Mouse (Mus musculus): ENCODE data around the gene Yif1a. TPM values are rescaled to one million over a fixed set of nuclear protein-coding genes. Genes with fewer than 3 reads are reported as not detected.

The Yif1a gene
- total RNA-seq, 1 experiment = 84.4 TPM

DNA sequence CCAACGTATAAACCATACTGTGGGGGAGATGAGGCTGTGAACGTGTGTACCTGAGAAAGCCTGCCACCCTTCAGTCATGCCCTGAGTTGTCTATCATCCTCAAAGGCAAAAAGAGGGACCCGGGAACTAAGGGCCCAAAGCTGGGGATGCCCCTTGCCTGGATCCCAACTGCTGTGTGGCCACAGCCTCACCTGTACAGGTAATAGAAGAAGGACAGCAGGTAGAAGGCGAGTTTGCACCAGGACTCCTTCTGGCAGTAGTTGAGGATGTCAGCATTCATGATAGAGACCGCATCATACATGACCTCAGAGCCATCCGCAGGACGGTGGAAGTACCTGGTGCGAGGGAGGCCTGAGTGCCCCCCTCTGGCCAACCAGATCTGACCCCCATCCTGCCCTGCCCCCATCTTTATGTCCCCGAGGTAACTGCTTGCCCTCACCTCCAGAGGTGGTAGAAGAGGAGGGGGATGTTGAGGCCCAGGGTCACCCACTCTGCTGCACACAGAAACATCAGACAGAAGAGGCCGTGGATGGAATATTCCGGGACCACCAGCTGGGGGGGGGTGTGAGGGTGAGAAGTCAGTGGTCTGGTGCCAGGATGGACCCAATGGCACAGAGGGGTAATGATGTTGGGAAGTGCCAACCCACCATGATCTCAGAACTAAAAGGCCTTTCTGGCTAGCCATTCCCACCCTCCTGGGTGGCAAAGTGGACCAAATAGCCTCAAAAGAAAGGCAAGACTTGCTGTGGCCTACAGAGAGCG is 5.3 kb downstream of the Yif1a start:
- peaks cover 12% of the 10 kb centered on the region for H3K36me3 ChIP-seq (ENCODE audit: control insufficient read depth, insufficient read depth, low read length, poor library complexity, severe bottlenecking)
- in situ Hi-C loops (cut with MboI; ENCODE audit: low sequenced_read_pairs in 2 of 2, unreplicated experiment in 2 of 2) = no loop called here
- TF ChIP-seq ZNF384 (IDR thresholded peaks at IDR 0.05; ENCODE audit: low read depth, low read length) (no peak), MAFK (IDR thresholded peaks at IDR 0.05; ENCODE audit: insufficient read depth, low read depth, low read length) (no peak), CHD2 (IDR thresholded peaks at IDR 0.05; ENCODE audit: low read depth, low read length) (no peak), HCFC1 (IDR thresholded peaks at IDR 0.05; ENCODE audit: borderline replicate concordance, insufficient read depth, low read length) (no peak), ZC3H11A (IDR thresholded peaks at IDR 0.05; ENCODE audit: borderline replicate concordance, low read depth, low read length) (no peak)
- no peak for DNase-seq (ENCODE audit: low read depth, low spot score)
- H3K4me3 ChIP-seq (ENCODE audit: insufficient read depth in 1 of 2, low read depth in 1 of 2, low read length in 2 of 2, poor library complexity in 1 of 2, severe bottlenecking in 1 of 2) = no peak overlapping the region
- no peaks in the 10 kb centered on the region for H3K9me3 ChIP-seq (ENCODE audit: control insufficient read depth, insufficient read depth, low read depth, low read length)
- no peak overlapping the region for H3K27ac ChIP-seq (ENCODE audit: insufficient read depth, low read depth, low read length, poor library complexity, severe bottlenecking)
- no peak overlapping the region for H3K9ac ChIP-seq (ENCODE audit: insufficient read depth, low read depth, low read length, poor library complexity, severe bottlenecking)
- peaks cover 2 to 16% of the 10 kb centered on the region in 2 experiments; a peak in 2 of 4 replicates for H3K4me1 ChIP-seq (ENCODE audit: control insufficient read depth in 2 of 2, insufficient read depth in 2 of 2, low read length in 2 of 2, poor library complexity in 1 of 2)

DNA sequence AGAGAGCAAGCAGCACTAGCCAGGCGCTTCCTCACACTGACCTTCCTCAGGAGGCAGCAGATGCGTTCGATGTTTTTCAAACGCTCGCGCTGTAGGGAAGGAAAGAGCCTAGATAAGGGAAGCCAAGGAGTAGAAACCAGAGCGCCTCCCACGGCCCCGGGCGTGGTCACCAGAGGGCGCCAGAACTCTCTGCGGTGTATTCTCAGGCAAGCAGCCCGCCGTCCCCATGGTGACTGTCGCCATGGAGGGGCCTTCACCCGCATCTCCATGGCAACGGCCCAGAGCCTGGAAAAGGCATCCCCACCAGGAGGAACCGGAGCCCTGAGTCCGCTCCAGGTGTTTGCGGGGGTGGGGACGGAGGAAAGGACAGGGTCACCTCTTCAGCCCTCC is 5.9 kb downstream of the Yif1a start:
- Histone ChIP-seq H3K9ac (ENCODE audit: insufficient read depth, low read depth, low read length, poor library complexity, severe bottlenecking) (no peak overlapping the region), H3K4me3 (ENCODE audit: insufficient read depth in 1 of 2, low read depth in 1 of 2, low read length in 2 of 2, poor library complexity in 1 of 2, severe bottlenecking in 1 of 2) (no peak overlapping the region), H3K9me3 (ENCODE audit: control insufficient read depth, insufficient read depth, low read depth, low read length) (no peaks in the 10 kb centered on the region), H3K4me1 (ENCODE audit: control insufficient read depth in 2 of 2, insufficient read depth in 2 of 2, low read length in 2 of 2, poor library complexity in 1 of 2) (peaks cover 0 to 17% of the 10 kb centered on the region in 2 experiments; a peak in 1 of 4 replicates), H3K27ac (ENCODE audit: insufficient read depth, low read depth, low read length, poor library complexity, severe bottlenecking) (no peak overlapping the region), H3K36me3 (ENCODE audit: control insufficient read depth, insufficient read depth, low read length, poor library complexity, severe bottlenecking) (peaks cover 12% of the 10 kb centered on the region)
- in situ Hi-C loops (cut with MboI; ENCODE audit: low sequenced_read_pairs in 2 of 2, unreplicated experiment in 2 of 2) = no loop called here
- TF ChIP-seq CHD2 (IDR thresholded peaks at IDR 0.05; ENCODE audit: low read depth, low read length) (no peak), MAFK (IDR thresholded peaks at IDR 0.05; ENCODE audit: insufficient read depth, low read depth, low read length) (no peak), HCFC1 (IDR thresholded peaks at IDR 0.05; ENCODE audit: borderline replicate concordance, insufficient read depth, low read length) (no peak; the same call in 1 of the 2 replicates)
- DNase-seq (ENCODE audit: low read depth, low spot score) = peak; percentile 95

GRCm38 (mm10) chr19:5094746-5095417 is 6.5 kb downstream of the Yif1a start:
- Histone ChIP-seq H3K4me1 (ENCODE audit: control insufficient read depth in 2 of 2, insufficient read depth in 2 of 2, low read length in 2 of 2, poor library complexity in 1 of 2) (peaks cover 0 to 18% of the 10 kb centered on the region in 2 experiments; a peak in 1 of 4 replicates), H3K9me3 (ENCODE audit: control insufficient read depth, insufficient read depth, low read depth, low read length) (no peaks in the 10 kb centered on the region), H3K36me3 (ENCODE audit: control insufficient read depth, insufficient read depth, low read length, poor library complexity, severe bottlenecking) (peaks cover 15% of the 10 kb centered on the region), H3K4me3 (ENCODE audit: insufficient read depth in 1 of 2, low read depth in 1 of 2, low read length in 2 of 2, poor library complexity in 1 of 2, severe bottlenecking in 1 of 2) (no peak overlapping the region), H3K27ac (ENCODE audit: insufficient read depth, low read depth, low read length, poor library complexity, severe bottlenecking) (no peak overlapping the region), H3K9ac (ENCODE audit: insufficient read depth, low read depth, low read length, poor library complexity, severe bottlenecking) (no peak overlapping the region)
- TF ChIP-seq ZC3H11A (IDR thresholded peaks at IDR 0.05; ENCODE audit: borderline replicate concordance, low read depth, low read length) = no peak
- TF ChIP-seq MAFK (IDR thresholded peaks at IDR 0.05; ENCODE audit: insufficient read depth, low read depth, low read length) = no peak
- no peak for TF ChIP-seq HCFC1 (IDR thresholded peaks at IDR 0.05; ENCODE audit: borderline replicate concordance, insufficient read depth, low read length)
- no peak for TF ChIP-seq ZNF384 (IDR thresholded peaks at IDR 0.05; ENCODE audit: low read depth, low read length)
- no peak for TF ChIP-seq CHD2 (IDR thresholded peaks at IDR 0.05; ENCODE audit: low read depth, low read length)
- DNase-seq (ENCODE audit: low read depth, low spot score) = no peak
- in situ Hi-C loops (cut with MboI; ENCODE audit: low sequenced_read_pairs in 2 of 2, unreplicated experiment in 2 of 2) = no loop called here

DNA sequence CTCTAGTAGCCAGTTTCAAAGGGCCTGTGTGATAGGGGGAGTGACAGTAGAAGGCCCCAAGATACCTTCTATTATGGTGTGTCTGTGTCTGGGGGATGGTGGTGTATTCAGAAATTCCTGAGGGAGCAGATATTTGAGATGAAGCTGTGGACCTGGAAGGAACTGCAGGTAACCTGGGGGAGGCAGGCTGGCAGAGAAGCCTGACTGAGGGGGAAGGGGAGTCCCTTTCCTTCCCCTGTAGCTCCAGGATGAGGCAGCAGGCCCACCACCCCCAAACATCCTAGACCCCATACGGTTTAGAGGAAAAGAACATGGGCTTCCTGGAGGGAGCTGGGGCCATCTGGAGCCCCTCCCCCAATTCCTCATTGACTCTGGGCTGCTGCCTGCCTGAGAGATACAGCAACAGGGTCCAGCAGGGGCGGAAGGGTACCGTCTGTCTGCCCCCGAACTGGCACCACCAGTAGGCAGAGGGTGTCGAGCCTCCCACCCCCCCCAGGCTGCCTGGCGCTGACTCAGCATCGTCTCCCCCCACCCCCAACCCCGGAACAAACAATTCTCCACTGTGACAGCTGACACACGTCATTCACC is 7.6 kb downstream of the Yif1a start:
- H3K9me3 ChIP-seq (ENCODE audit: control insufficient read depth, insufficient read depth, low read depth, low read length) = no peaks in the 10 kb centered on the region
- in situ Hi-C loops (cut with MboI; ENCODE audit: low sequenced_read_pairs in 2 of 2, unreplicated experiment in 2 of 2) = no loop called here
- H3K4me1 ChIP-seq (ENCODE audit: control insufficient read depth in 2 of 2, insufficient read depth in 2 of 2, low read length in 2 of 2, poor library complexity in 1 of 2) = peaks cover 0 to 18% of the 10 kb centered on the region in 2 experiments; a peak in 1 of 4 replicates
- H3K4me3 ChIP-seq (ENCODE audit: insufficient read depth in 1 of 2, low read depth in 1 of 2, low read length in 2 of 2, poor library complexity in 1 of 2, severe bottlenecking in 1 of 2) = no peak overlapping the region
- no peak for DNase-seq (ENCODE audit: low read depth, low spot score)
- H3K27ac ChIP-seq (ENCODE audit: insufficient read depth, low read depth, low read length, poor library complexity, severe bottlenecking) = no peak overlapping the region
- H3K36me3 ChIP-seq (ENCODE audit: control insufficient read depth, insufficient read depth, low read length, poor library complexity, severe bottlenecking) = peaks cover 24% of the 10 kb centered on the region
- TF ChIP-seq ZNF384 (IDR thresholded peaks at IDR 0.05; ENCODE audit: low read depth, low read length) (no peak), HCFC1 (IDR thresholded peaks at IDR 0.05; ENCODE audit: borderline replicate concordance, insufficient read depth, low read length) (no peak), MAFK (IDR thresholded peaks at IDR 0.05; ENCODE audit: insufficient read depth, low read depth, low read length) (no peak), ZC3H11A (IDR thresholded peaks at IDR 0.05; ENCODE audit: borderline replicate concordance, low read depth, low read length) (no peak), CHD2 (IDR thresholded peaks at IDR 0.05; ENCODE audit: low read depth, low read length) (no peak)
- no peak overlapping the region for H3K9ac ChIP-seq (ENCODE audit: insufficient read depth, low read depth, low read length, poor library complexity, severe bottlenecking)

Measured in ES-E14 (cell line).